In the genomic region with DNA sequence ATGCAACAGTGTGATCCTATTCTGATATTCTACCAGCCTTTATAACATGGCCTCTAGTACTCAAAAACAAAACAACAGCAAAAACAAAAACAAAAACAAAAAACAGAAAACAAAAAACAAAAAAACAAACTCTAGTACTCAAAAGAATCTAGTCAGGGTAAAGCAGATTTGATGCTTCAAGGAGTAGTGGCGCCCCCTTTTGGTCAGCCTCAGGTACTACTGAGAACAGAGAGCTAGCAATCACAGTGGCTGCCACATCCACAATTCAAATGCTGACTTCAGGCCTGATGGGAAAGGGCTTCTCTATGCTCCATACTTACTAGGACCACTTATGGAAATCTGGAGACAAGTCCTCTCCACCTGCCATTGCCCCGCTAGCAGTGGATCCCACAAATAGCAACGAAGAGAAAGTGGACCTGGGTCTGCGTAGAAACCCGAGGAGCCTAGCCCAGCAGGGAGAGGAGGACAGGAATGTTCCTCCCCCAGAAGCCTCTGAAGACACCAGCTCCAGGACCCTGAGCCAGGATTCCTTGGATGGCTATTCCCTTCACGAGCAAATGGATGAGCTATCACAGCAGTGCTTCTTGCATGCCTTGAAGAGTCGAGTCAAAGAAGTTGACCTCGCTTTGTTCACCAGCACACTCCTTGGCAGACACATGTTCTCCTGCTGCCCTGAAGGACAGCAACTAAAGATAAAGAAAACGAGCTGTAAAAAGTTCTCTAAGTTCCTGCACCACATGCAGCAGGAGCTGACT, we compare ENCODE assay signal across 9 mouse cellular contexts.
A peak's percentile ranks its signal among the peaks of the same experiment; 100 is the strongest.
DNase-seq lines count a peak whose midpoint lies in the region; ATAC-seq and TF ChIP-seq lines count a peak whose summit lies in the region.
"Had no signal": no experiment of that assay in that cellular context is flagged by ENCODE, and none has a peak within 500 bp of the region (broad histone marks: within the 10 kb centered on the region; RNA-seq: fewer than 3 reads in every experiment).

No protein-coding gene starts in this region.

- H3K36me3 ChIP-seq in liver, embryonic 12.5 days: no peaks in the 10 kb centered on the region
- no peaks in the 10 kb centered on the region for H3K36me3 ChIP-seq in kidney, postnatal 0 days (ENCODE audit: insufficient read depth, low read length)
- H3K36me3 ChIP-seq: embryonic facial prominence, embryonic 13.5 days had no signal

- no peaks in the 10 kb centered on the region for H3K4me1 ChIP-seq in liver, embryonic 12.5 days
- no peaks in the 10 kb centered on the region for H3K4me1 ChIP-seq in kidney, postnatal 0 days (replicated peaks; ENCODE audit: insufficient read depth, low read length)
- H3K4me1 ChIP-seq: embryonic facial prominence, embryonic 13.5 days had no signal

- H3K9ac ChIP-seq in liver, embryonic 12.5 days: no peak overlapping the region
- no peak overlapping the region for H3K9ac ChIP-seq in kidney, postnatal 0 days (ENCODE audit: low read depth, low read length)
- H3K9ac ChIP-seq: embryonic facial prominence, embryonic 13.5 days had no signal

- H3K9me3 ChIP-seq in liver, embryonic 12.5 days (replicated peaks): no peaks in the 10 kb centered on the region
- H3K9me3 ChIP-seq in kidney, postnatal 0 days (replicated peaks; ENCODE audit: low read length): no peaks in the 10 kb centered on the region
- H3K9me3 ChIP-seq: embryonic facial prominence, embryonic 13.5 days had no signal

- DNase-seq in CD4-positive, CD25-positive, alpha-beta regulatory T cell, adult 2 months (ENCODE audit: low read depth, low spot score): peak; percentile 6
- peak; percentile 25 for DNase-seq in liver
- peak; percentile 6 for DNase-seq in c-Kit-positive CD71-positive TER-119-positive erythroid progenitor cells, embryonic 14.5 days (ENCODE audit: low spot score)
- peak; percentile 42 for DNase-seq in kidney, postnatal 0 days (ENCODE audit: low spot score)
- DNase-seq in spleen, postnatal 36 days (ENCODE audit: low spot score in 2 of 2): no peak
- no peak for DNase-seq in adipocyte (ENCODE audit: low spot score)

- no peak overlapping the region for H3K4me2 ChIP-seq in liver, embryonic 12.5 days
- H3K4me2 ChIP-seq in kidney, postnatal 0 days (ENCODE audit: low read length): no peak overlapping the region
- H3K4me2 ChIP-seq: embryonic facial prominence, embryonic 13.5 days had no signal

- no peak overlapping the region for H3K27ac ChIP-seq in liver, embryonic 12.5 days
- no peak overlapping the region for H3K27ac ChIP-seq in kidney, postnatal 0 days
- H3K27ac ChIP-seq: embryonic facial prominence, embryonic 13.5 days had no signal

- WGBS in liver, embryonic 12.5 days (ENCODE audit: insufficient replicate concordance): 50% methylated on average over 9 of the region's 9 CpGs
- 51% methylated on average over 9 of the region's 9 CpGs for WGBS in kidney, postnatal 0 days

- ATAC-seq in CD4-positive, CD25-positive, alpha-beta regulatory T cell, adult 4 months: no peak
- ATAC-seq in liver, embryonic 12.5 days: no peak
- ATAC-seq in kidney, postnatal 0 days (replicated peaks; ENCODE audit: low FRiP score, low read depth): no peak

- H3K4me3 ChIP-seq in liver, embryonic 12.5 days: no peak overlapping the region
- no peak overlapping the region for H3K4me3 ChIP-seq in kidney, postnatal 0 days (replicated peaks; ENCODE audit: low read depth, low read length)
- H3K4me3 ChIP-seq: embryonic facial prominence, embryonic 13.5 days had no signal

- H3K27me3 ChIP-seq in liver, embryonic 12.5 days (replicated peaks): no peaks in the 10 kb centered on the region
- H3K27me3 ChIP-seq in kidney, postnatal 0 days (ENCODE audit: insufficient read depth, low read length): no peaks in the 10 kb centered on the region
- H3K27me3 ChIP-seq: embryonic facial prominence, embryonic 13.5 days had no signal

- peak; percentile 70 for TF ChIP-seq CTCF in kidney, postnatal 0 days (IDR thresholded peaks at IDR 0.05; ENCODE audit: low read depth)

Comparison
In these comparisons a context has a peak if more than half of its experiments do, and no peak if none do; other contexts are left out.
1. DNase-seq: peak in CD4-positive, CD25-positive, alpha-beta regulatory T cell, adult 2 months (single experiment), liver (single experiment), c-Kit-positive CD71-positive TER-119-positive erythroid progenitor cells, embryonic 14.5 days (single experiment) and kidney, postnatal 0 days (single experiment); none in spleen, postnatal 36 days (0 of 2) and adipocyte (single experiment).